In the genomic region with DNA sequence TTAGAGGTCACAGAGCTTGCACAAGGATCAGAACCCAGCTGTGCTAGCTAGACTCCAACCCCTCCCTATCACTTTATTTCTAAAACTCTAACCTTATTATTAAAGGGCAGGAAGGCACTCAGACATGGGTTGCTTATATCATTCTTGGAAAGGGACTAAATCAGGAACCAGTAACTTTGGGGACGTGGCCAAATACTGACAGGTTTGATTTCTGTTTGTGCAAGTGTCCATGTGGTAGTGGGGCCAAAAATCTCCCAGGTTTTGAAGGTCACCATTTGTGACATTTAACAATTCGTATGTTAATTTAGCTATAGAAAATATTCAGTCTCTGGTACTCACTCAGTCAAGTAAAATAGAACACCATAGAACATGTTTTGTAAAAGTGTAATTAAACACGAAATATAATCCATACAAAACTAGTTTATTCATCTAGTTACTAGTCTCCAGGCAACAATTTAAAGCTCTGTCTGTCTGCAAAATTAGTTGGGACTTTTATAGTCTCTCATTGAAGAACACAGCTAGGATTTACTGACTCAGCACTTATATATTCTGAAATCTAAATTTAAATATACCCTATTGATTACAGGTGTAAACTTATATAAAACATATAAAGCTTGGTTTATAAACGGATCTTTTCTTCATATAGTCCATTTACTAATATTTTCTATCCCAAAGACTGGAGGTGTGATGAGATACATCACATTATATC, we compare ENCODE assay signal across 10 mouse cellular contexts. TPM values are rescaled to one million over a fixed set of nuclear protein-coding genes. Genes with fewer than 3 reads are reported as not detected.
DNase-seq lines count a peak whose midpoint lies in the region; ATAC-seq and TF ChIP-seq lines count a peak whose summit lies in the region.
"Had no signal": no experiment of that assay in that cellular context is flagged by ENCODE, and none has a peak within 500 bp of the region (broad histone marks: within the 10 kb centered on the region; RNA-seq: fewer than 3 reads in every experiment).

No protein-coding gene starts in this region.

- H3K27me3 ChIP-seq in heart, embryonic 10.5 days (ENCODE audit: insufficient read depth, poor library complexity, severe bottlenecking): no peaks in the 10 kb centered on the region
- no peaks in the 10 kb centered on the region for H3K27me3 ChIP-seq in lung, postnatal 0 days (replicated peaks; ENCODE audit: insufficient read depth, low read length)
- H3K27me3 ChIP-seq in hindbrain, postnatal 0 days (ENCODE audit: insufficient read depth, low read length): no peaks in the 10 kb centered on the region
- H3K27me3 ChIP-seq in neural tube, embryonic 15.5 days (replicated peaks): no peaks in the 10 kb centered on the region

- no peak for TF ChIP-seq POLR2A in lung, adult 2 months (IDR thresholded peaks at IDR 0.05; ENCODE audit: borderline replicate concordance, extremely low read depth, low read depth, low read length)

- H3K4me1 ChIP-seq in heart, embryonic 10.5 days: no peaks in the 10 kb centered on the region
- no peaks in the 10 kb centered on the region for H3K4me1 ChIP-seq in lung, postnatal 0 days (ENCODE audit: insufficient read depth, low read depth, low read length)
- no peaks in the 10 kb centered on the region for H3K4me1 ChIP-seq in lung, adult 2 months (ENCODE audit: control insufficient read depth, insufficient read depth, low read length)
- H3K4me1 ChIP-seq in hindbrain, postnatal 0 days (ENCODE audit: insufficient read depth, low read length): no peaks in the 10 kb centered on the region
- H3K4me1 ChIP-seq in neural tube, embryonic 15.5 days: no peaks in the 10 kb centered on the region

- no peak for ATAC-seq in lung, postnatal 0 days
- no peak for ATAC-seq in hindbrain, postnatal 0 days
- no peak for ATAC-seq in neural tube, embryonic 15.5 days (ENCODE audit: low FRiP score)

- H3K4me2 ChIP-seq in lung, postnatal 0 days (replicated peaks; ENCODE audit: low read depth, low read length): no peak overlapping the region
- H3K4me2 ChIP-seq in hindbrain, postnatal 0 days (ENCODE audit: low read depth, low read length): peak overlapping the region; percentile 65
- H3K4me2 ChIP-seq in neural tube, embryonic 15.5 days: peak overlapping the region; percentile 64

- no peaks in the 10 kb centered on the region for H3K9me3 ChIP-seq in heart, embryonic 10.5 days
- H3K9me3 ChIP-seq in lung, postnatal 0 days (ENCODE audit: low read length): no peaks in the 10 kb centered on the region
- H3K9me3 ChIP-seq in hindbrain, postnatal 0 days (ENCODE audit: low read length): no peaks in the 10 kb centered on the region
- no peaks in the 10 kb centered on the region for H3K9me3 ChIP-seq in neural tube, embryonic 15.5 days (replicated peaks)

- no peak for TF ChIP-seq EP300 in lung, postnatal 0 days (IDR thresholded peaks at IDR 0.05)

- peak overlapping the region; percentile 84 for H3K4me3 ChIP-seq in heart, embryonic 10.5 days
- no peak overlapping the region for H3K4me3 ChIP-seq in lung, postnatal 0 days (ENCODE audit: low read depth, low read length)
- no peak overlapping the region for H3K4me3 ChIP-seq in lung, adult 2 months (replicated peaks; ENCODE audit: extremely low read depth, low read depth, low read length)
- H3K4me3 ChIP-seq in hindbrain, postnatal 0 days (ENCODE audit: low read length): peak overlapping the region; percentile 84; the same call in 1 of the 2 replicates
- no peak overlapping the region for H3K4me3 ChIP-seq in neural tube, embryonic 15.5 days (replicated peaks)

- no peaks in the 10 kb centered on the region for H3K36me3 ChIP-seq in heart, embryonic 10.5 days
- H3K36me3 ChIP-seq in lung, postnatal 0 days (ENCODE audit: insufficient read depth, low read length): no peaks in the 10 kb centered on the region
- H3K36me3 ChIP-seq in hindbrain, postnatal 0 days (ENCODE audit: insufficient read depth, low read length): no peaks in the 10 kb centered on the region
- H3K36me3 ChIP-seq in neural tube, embryonic 15.5 days: no peaks in the 10 kb centered on the region

- TF ChIP-seq CTCF in lung, postnatal 0 days (IDR thresholded peaks at IDR 0.05): no peak
- no peak for TF ChIP-seq CTCF in lung, adult 2 months (IDR thresholded peaks at IDR 0.05; ENCODE audit: insufficient read depth, low read length)
- TF ChIP-seq CTCF in hindbrain, postnatal 0 days (IDR thresholded peaks at IDR 0.05; ENCODE audit: low read depth): no peak

- DNase-seq in heart, embryonic 10.5 days (ENCODE audit: low spot score): no peak
- no peak for DNase-seq in heart, adult 8-10 months (ENCODE audit: low spot score)
- DNase-seq in lung, postnatal 0 days (ENCODE audit: low spot score): peak; percentile 8
- no peak for DNase-seq in lung, adult 2 months
- DNase-seq in hindbrain, postnatal 0 days (ENCODE audit: low spot score): no peak
- no peak for DNase-seq in spleen, postnatal 4 days (ENCODE audit: low spot score in 2 of 2)
- no peak for DNase-seq in spleen, postnatal 14 days (ENCODE audit: low spot score in 2 of 2)

- WGBS in heart, embryonic 10.5 days: 64% methylated on average over 4 of the region's 4 CpGs
- WGBS in lung, postnatal 0 days: 62% methylated on average over 4 of the region's 4 CpGs
- 61% methylated on average over 4 of the region's 4 CpGs for WGBS in lung, adult 2 months
- WGBS in hindbrain, postnatal 0 days: 55% methylated on average over 4 of the region's 4 CpGs
- WGBS in neural tube, embryonic 15.5 days: 44% methylated on average over 4 of the region's 4 CpGs

- H3K9ac ChIP-seq in lung, postnatal 0 days (replicated peaks; ENCODE audit: low read depth): no peak overlapping the region
- H3K9ac ChIP-seq in hindbrain, postnatal 0 days (replicated peaks; ENCODE audit: low read length): no peak overlapping the region
- H3K9ac ChIP-seq in neural tube, embryonic 15.5 days (replicated peaks): no peak overlapping the region

- no peak overlapping the region for H3K27ac ChIP-seq in heart, embryonic 10.5 days
- peak overlapping the region; percentile 94; the same call in 1 of the 2 replicates for H3K27ac ChIP-seq in lung, postnatal 0 days (ENCODE audit: low read length)
- peak overlapping the region; percentile 95 for H3K27ac ChIP-seq in hindbrain, postnatal 0 days
- no peak overlapping the region for H3K27ac ChIP-seq in neural tube, embryonic 15.5 days (replicated peaks)

RNA-seq across cellular contexts. Expression of a gene that starts 1.5 kb away (rescaled TPM):
- 18.9 and 23.6 TPM in 2 replicates for polyA plus RNA-seq in heart, embryonic 10.5 days (2016; fragmentation: Nextera tagmentation; extraction: Ambion mirVana)
- total RNA-seq in heart, adult 8-10 months (2022): 10 to 100 TPM; 13.7 to 42.3 (median 27.4) TPM
- polyA plus RNA-seq in lung, postnatal 0 days (2015; fragmentation: Nextera tagmentation; extraction: Ambion mirVana): 16.3 and 17.4 TPM in 2 replicates
- 9.9 and 11.5 TPM in 2 replicates for polyA plus RNA-seq in lung, adult 2 months (2012; rRNA removed)
- total RNA-seq in hindbrain, postnatal 0 days (2014; rRNA removed): 35.8 and 43.1 TPM in 2 replicates
- polyA plus RNA-seq in hindbrain, postnatal 0 days (2015; fragmentation: Nextera tagmentation; extraction: Ambion mirVana): 10.2 and 14.6 TPM in 2 replicates
- polyA plus RNA-seq in neural tube, embryonic 15.5 days (2015; fragmentation: Nextera tagmentation; extraction: Ambion mirVana): 15.8 and 18.3 TPM in 2 replicates

RNA-seq across cellular contexts. Expression of a gene that starts 15.2 kb away (rescaled TPM):
- polyA plus RNA-seq in heart, embryonic 10.5 days (2016; fragmentation: Nextera tagmentation; extraction: Ambion mirVana): not detected in 2 replicates
- total RNA-seq in heart, adult 8-10 months (2022): not detected
- polyA plus RNA-seq in lung, postnatal 0 days (2015; fragmentation: Nextera tagmentation; extraction: Ambion mirVana): not detected in 2 replicates
- not detected in 2 replicates for polyA plus RNA-seq in lung, adult 2 months (2012; rRNA removed)
- total RNA-seq in hindbrain, postnatal 0 days (2014; rRNA removed): not detected in 2 replicates
- polyA plus RNA-seq in hindbrain, postnatal 0 days (2015; fragmentation: Nextera tagmentation; extraction: Ambion mirVana): not detected in 2 replicates
- not detected in 2 replicates for polyA plus RNA-seq in neural tube, embryonic 15.5 days (2015; fragmentation: Nextera tagmentation; extraction: Ambion mirVana)
- total RNA-seq: gastrocnemius, adult 8-10 months; left cerebral cortex, postnatal 14 days had no signal

Comparison
In these comparisons a context has a peak if more than half of its experiments do, and no peak if none do; other contexts are left out.
1. H3K27ac ChIP-seq: peak in lung, postnatal 0 days (single experiment) and hindbrain, postnatal 0 days (single experiment); none in heart, embryonic 10.5 days (single experiment) and neural tube, embryonic 15.5 days (single experiment).
2. H3K4me3 ChIP-seq: peak in heart, embryonic 10.5 days (single experiment) and hindbrain, postnatal 0 days (single experiment); none in lung, postnatal 0 days (single experiment), lung, adult 2 months (single experiment) and neural tube, embryonic 15.5 days (single experiment).